Mouse (Mus musculus): ENCODE results near the gene Wdr95.

- no peak for TF ChIP-seq CTCF (IDR thresholded peaks at IDR 0.05; ENCODE audit: low read depth)
- TF ChIP-seq EP300 (IDR thresholded peaks at IDR 0.05; ENCODE audit: low read depth) = no peak
Observed at GRCm38 (mm10) chr5:149637306-149637705, 108.8 kb downstream of the Wdr95 start.

Measured in liver, embryonic 14.5 days (tissue).